Mouse (Mus musculus) heart, postnatal 36 days (tissue): Measurements from ENCODE around the gene Abca4. TPM values are rescaled to one million over a fixed set of nuclear protein-coding genes. Genes with fewer than 3 reads are reported as not detected.

Experiments
- DNase-seq, 2 experiments: peaks; one replicate each; pipeline ENCODE4 v3.0.0; 2021 to 2022
- intact Hi-C: fragments of 180-260 bp; cut with DNase I; formaldehyde crosslinking; loops from one replicate; pipeline ENCODE4 v1.15.1; 2025
- total RNA-seq, 2 experiments: library from RNA; stranded (reverse); gene quantifications; 2 replicates each; pipeline ENCODE4 v1.2.3; 2021

The Abca4 gene
- total RNA-seq, 2 experiments from 2014 or later: 1.9 to 2.0 TPM

- DNase-seq: no peak
- intact Hi-C loops: loop anchor here (5.0 kb wide), 1 partner anchor 70 kb away; no protein-coding TSS in a partner anchor
Observed at GRCm38 (mm10) chr3:122102091-122102490, 57.8 kb downstream of the Abca4 start.

GRCm38 (mm10) chr3:122103864-122104808, 59.9 kb downstream of the Abca4 start:
- intact Hi-C loops: loop anchor here (1.0 to 5.0 kb wide), 6 partner anchors 18 to 219 kb away; no protein-coding TSS in a partner anchor
- peak; percentile 91 to 95 for DNase-seq

GRCm38 (mm10) chr3:122106920-122107319, 62.7 kb downstream of the Abca4 start:
- intact Hi-C loops: no loop called here
- DNase-seq: no peak

- intact Hi-C loops: no loop called here
- DNase-seq: no peak
Observed at GRCm38 (mm10) chr3:122107643-122108194, 63.5 kb downstream of the Abca4 start.

- intact Hi-C loops: no loop called here
Observed at GRCm38 (mm10) chr3:122109461-122109860, 65.2 kb downstream of the Abca4 start.

GRCm38 (mm10) chr3:122111141-122111981, 67.1 kb downstream of the Abca4 start:
- intact Hi-C loops: no loop called here
- DNase-seq: no peak

More at GRCm38 (mm10) chr3:122109461-122109860, 65.2 kb downstream of the Abca4 start:
- DNase-seq: no peak

GRCm38 (mm10) chr3:122118651-122119214, 74.5 kb downstream of the Abca4 start:
- DNase-seq: no peak
- intact Hi-C loops: no loop called here

GRCm38 (mm10) chr3:122119733-122120132, 75.5 kb downstream of the Abca4 start:
- no peak for DNase-seq
- intact Hi-C loops: loop anchor here (5.0 kb wide), 1 partner anchor 152 kb away; no protein-coding TSS in a partner anchor

GRCm38 (mm10) chr3:122120217-122120616, 76.0 kb downstream of the Abca4 start:
- intact Hi-C loops: loop anchor here (5.0 kb wide), 1 partner anchor 153 kb away; no protein-coding TSS in a partner anchor
- no peak for DNase-seq

- intact Hi-C loops: loop anchor here (1.0 to 5.0 kb wide), 4 partner anchors 18 to 237 kb away; no protein-coding TSS in a partner anchor
- DNase-seq: peak; percentile 92 to 94
Observed at GRCm38 (mm10) chr3:122122127-122122663, 78.0 kb downstream of the Abca4 start.

GRCm38 (mm10) chr3:122122838-122123237, 78.6 kb downstream of the Abca4 start:
- intact Hi-C loops: loop anchor here (1.0 to 5.0 kb wide), 5 partner anchors 16 to 238 kb away; no protein-coding TSS in a partner anchor
- peak in 1 of 2 experiments; percentile 13 for DNase-seq

GRCm38 (mm10) chr3:122128999-122129493, 84.8 kb downstream of the Abca4 start:
- intact Hi-C loops: no loop called here
- DNase-seq: no peak

- peak in 1 of 2 experiments; percentile 55 for DNase-seq
- intact Hi-C loops: no loop called here
Observed at GRCm38 (mm10) chr3:122130771-122131170, 86.5 kb downstream of the Abca4 start.

GRCm38 (mm10) chr3:122131633-122132032, 87.4 kb downstream of the Abca4 start:
- no peak for DNase-seq
- intact Hi-C loops: no loop called here

GRCm38 (mm10) chr3:122133255-122133654, 89.0 kb downstream of the Abca4 start:
- no peak for DNase-seq
- intact Hi-C loops: no loop called here

GRCm38 (mm10) chr3:122133840-122134239, 89.6 kb downstream of the Abca4 start:
- no peak for DNase-seq
- intact Hi-C loops: no loop called here

GRCm38 (mm10) chr3:122140589-122141400, 96.6 kb downstream of the Abca4 start:
- peak; percentile 75 to 77 for DNase-seq
- intact Hi-C loops: loop anchor here (1.0 to 5.0 kb wide), 4 partner anchors 36 to 363 kb away; no protein-coding TSS in a partner anchor

GRCm38 (mm10) chr3:122142256-122142922, 98.1 kb downstream of the Abca4 start:
- intact Hi-C loops: loop anchor here (5.0 kb wide), 1 partner anchor 365 kb away; no protein-coding TSS in a partner anchor
- no peak for DNase-seq
